Mouse (Mus musculus) brown adipose tissue, adult 24 weeks (tissue): ENCODE measurements around the gene Zfp574. TPM values are rescaled to one million over a fixed set of nuclear protein-coding genes. Genes with fewer than 3 reads are reported as not detected.

Experiments
- H3K27ac ChIP-seq: fragments of 200-500 bp; replicated peaks from 2 replicates; pipeline ENCODE4 v1.5.1; 2012; ENCODE audit warnings: low read depth, mild to moderate bottlenecking, low read length
- H3K4me1 ChIP-seq: fragments of 200-500 bp; 2 replicates; pipeline ENCODE4 v1.6.1; 2012; ENCODE audit warnings: low read length, mixed read lengths; ENCODE audit not compliant: control insufficient read depth, insufficient read depth, insufficient read length
- H3K4me3 ChIP-seq: fragments of 200-500 bp; 2 replicates; pipeline ENCODE4 v1.5.1; 2012; ENCODE audit warnings: low read depth, mild to moderate bottlenecking, low read length, moderate library complexity; ENCODE audit not compliant: insufficient read depth
- polyA plus RNA-seq: library from polyadenylated mRNA; stranded (reverse); fragments of >200 nt; gene quantifications from 2 replicates; pipeline ENCODE4 v1.2.4, GENCODE M21; 2012; ENCODE audit not compliant: missing spikeins, insufficient read depth, insufficient read length

Zfp574 gene
- polyA plus RNA-seq, 1 experiment, result 7.6 TPM

- H3K4me1 ChIP-seq, result no peaks in the 10 kb centered on the region
- no peak overlapping the region for H3K27ac ChIP-seq
- H3K4me3 ChIP-seq, result no peak overlapping the region
Observed at GRCm38 (mm10) chr7:25058836-25059235, 13.5 kb upstream of the Zfp574 start.

DNA sequence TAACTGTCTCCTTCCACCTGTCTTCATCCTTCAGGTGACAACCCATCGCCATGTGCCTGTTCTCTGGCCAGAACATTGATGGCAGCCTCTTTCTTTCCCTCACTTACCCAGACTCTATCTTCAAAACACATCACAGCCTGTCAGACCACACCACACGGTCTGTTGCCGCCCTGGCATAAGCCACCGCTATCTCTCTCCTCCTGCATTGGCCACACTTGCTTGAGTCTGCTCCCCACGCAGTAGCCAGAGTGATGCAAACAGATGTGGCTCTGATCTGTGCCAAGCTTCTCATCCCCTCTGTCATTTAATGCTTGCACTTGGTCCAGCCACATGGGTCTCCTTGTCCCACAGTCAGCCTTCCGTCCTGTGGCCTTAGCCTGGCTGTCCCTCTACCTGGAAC, 9.0 kb upstream of the Zfp574 start:
- Histone ChIP-seq H3K4me3 (no peak overlapping the region), H3K27ac (no peak overlapping the region), H3K4me1 (0 out of 2 replicates have a peak, but pooled peaks cover 2% of the 10 kb centered on the region)

GRCm38 (mm10) chr7:25063900-25064299, 8.5 kb upstream of the Zfp574 start:
- Histone ChIP-seq H3K4me1 (0 out of 2 replicates have a peak, but pooled peaks cover 2% of the 10 kb centered on the region), H3K27ac (no peak overlapping the region), H3K4me3 (no peak overlapping the region)

DNA sequence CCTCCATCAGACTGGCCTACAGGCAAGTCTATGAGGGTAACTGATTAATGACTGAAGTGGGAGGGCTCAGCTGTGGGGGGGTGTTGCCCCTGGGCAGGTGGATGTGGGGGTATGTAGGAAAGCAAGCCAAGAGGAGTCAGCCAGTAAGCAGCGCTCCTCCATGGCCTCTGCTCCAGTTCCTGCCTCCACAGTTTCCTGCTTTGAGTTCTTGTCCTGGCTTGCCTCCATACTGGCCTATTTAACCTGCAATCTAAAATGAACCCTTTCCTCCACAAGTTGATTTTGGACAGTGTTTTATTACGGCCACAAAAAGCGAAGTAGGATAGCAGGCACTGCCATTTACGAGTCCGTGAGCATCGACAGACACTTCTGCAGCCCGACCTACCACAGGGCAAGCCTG, 5.0 kb upstream of the Zfp574 start:
- H3K4me1 ChIP-seq, result peaks cover 6% of the 10 kb centered on the region; the same call in 1 of the 2 replicates
- no peak overlapping the region for H3K27ac ChIP-seq
- no peak overlapping the region for H3K4me3 ChIP-seq

DNA sequence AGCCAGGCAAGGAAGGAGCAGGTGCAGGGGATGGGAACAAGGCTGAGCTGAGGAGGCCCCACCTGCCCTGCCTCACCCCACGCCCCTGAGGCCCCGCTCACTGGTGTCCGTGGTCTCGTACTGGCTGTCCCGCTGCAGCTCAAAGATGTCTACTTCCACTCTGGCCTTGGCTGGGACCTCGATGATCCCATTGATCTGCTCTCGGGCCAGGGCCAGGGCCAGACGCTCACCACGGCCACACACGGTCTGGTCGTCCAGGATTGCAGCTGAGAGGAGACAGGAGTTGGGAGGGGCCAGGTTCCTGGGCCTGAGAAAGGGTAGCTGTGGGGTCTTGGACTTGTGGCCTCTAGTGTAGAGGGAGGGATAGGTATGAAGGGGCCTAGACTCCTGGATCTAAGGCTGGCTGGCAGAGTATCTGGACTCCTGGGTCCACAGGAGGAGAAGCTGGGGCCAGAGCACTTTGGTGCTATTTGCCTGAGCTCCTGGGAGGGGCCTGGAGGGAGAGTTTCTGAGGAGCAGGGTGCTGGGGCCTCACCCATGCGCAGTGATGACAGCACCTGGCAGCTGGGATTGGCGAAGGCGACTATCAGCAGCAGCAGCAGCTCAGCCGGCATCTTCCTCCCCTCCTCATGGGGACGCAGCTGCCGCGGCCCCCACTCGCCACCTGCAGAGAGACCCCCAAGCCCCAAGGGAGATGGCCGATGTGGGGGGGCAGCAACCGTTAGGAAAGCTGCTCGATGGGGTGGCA, 4.3 kb upstream of the Zfp574 start:
- no peak overlapping the region for H3K4me3 ChIP-seq
- H3K27ac ChIP-seq, result no peak overlapping the region
- peaks cover 6% of the 10 kb centered on the region for H3K4me1 ChIP-seq

DNA sequence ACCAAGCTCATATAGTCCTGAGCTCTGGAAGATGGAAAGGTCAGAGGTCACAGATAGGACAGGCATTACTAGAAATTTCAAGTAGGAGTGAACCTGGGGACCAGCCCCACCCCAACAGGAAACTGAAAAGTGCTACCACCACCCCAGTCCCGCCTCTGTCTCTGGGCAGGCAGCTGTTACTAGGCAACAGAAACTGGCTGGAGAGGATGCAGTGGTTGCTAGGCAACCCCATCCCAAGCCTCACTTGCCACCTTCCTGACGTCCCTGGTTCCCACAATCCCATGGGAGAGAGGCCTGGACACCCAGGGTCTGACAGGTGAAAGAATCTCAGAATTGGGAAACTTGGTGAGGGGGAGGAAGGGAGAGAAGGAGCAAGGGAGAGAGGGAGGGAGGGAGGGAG, 3.6 kb upstream of the Zfp574 start:
- Histone ChIP-seq H3K4me3 (no peak overlapping the region), H3K27ac (no peak overlapping the region)

GRCm38 (mm10) chr7:25072716-25073390, 486 bp downstream of the Zfp574 start:
- Histone ChIP-seq H3K27ac (no peak overlapping the region), H3K4me3 (peak overlapping the region; percentile 50), H3K4me1 (peaks cover 8% of the 10 kb centered on the region)

More for the DNA sequence above, 3.6 kb upstream of the Zfp574 start:
- H3K4me1 ChIP-seq, result peaks cover 6% of the 10 kb centered on the region

- Histone ChIP-seq H3K4me1 (peaks cover 14% of the 10 kb centered on the region), H3K4me3 (no peak overlapping the region), H3K27ac (no peak overlapping the region)
Observed at GRCm38 (mm10) chr7:25073924-25074323, 1.6 kb downstream of the Zfp574 start.

DNA sequence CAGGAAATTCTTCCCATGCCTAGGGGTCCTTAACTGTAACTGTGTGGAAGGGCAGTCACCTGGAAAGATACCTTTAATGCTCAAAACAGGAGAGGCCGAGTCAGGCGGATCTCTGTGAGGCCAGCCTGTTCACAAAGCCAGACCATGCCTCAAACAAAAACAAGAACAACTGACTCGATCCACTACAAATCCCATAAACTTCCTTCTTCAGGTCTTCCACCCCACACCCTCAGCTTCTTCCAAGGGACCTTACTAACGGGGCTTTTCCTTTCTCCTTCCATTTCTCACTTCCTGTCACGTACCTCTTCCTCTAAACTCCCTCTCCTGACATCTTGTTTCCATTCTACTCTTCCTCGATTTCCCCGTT, 3.9 kb downstream of the Zfp574 start:
- H3K27ac ChIP-seq, result peak overlapping the region; percentile 89

DNA sequence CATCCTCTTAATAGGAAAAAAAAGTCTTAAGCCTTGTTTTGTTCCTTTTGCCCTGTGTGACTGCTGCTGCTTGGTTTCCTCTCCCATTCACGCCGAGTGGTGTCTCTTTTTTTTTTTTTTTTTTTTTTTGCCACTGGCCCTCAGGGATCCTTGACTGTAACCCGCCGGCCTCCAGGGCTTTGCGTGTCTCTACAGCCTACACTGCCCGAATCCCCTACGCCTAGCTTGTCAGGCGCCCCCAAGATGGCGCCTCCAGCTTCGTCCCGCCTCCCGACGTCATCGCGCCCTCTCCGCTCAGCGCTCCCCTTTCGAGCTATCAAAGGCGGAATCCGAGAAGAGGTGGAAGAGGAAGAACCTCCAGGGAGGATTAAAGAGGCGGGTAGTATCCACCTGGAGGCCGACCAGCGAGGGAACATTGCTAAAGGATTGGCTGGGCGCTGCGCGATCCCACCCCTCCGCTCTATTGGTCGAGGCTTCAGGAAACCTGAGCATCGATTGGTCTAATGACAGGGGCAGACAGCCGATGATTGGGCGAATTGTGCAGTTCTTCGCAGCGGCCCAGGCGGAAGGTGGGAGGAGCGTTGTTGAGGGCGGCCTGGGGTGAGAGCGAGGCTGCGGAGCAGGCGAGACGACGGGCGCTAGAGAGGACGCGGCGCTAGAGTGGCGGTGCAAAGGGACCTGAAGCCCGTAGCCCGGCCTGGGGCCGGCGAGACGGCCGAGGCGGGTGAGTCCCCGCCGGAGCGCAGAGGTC, 4.5 kb downstream of the Zfp574 start:
- Histone ChIP-seq H3K27ac (peak overlapping the region; percentile 89), H3K4me1 (peaks cover 11% of the 10 kb centered on the region), H3K4me3 (peak overlapping the region; percentile 71)

More for the DNA sequence above, 3.9 kb downstream of the Zfp574 start:
- peak overlapping the region; percentile 68 for H3K4me3 ChIP-seq
- H3K4me1 ChIP-seq, result peaks cover 11% of the 10 kb centered on the region

DNA sequence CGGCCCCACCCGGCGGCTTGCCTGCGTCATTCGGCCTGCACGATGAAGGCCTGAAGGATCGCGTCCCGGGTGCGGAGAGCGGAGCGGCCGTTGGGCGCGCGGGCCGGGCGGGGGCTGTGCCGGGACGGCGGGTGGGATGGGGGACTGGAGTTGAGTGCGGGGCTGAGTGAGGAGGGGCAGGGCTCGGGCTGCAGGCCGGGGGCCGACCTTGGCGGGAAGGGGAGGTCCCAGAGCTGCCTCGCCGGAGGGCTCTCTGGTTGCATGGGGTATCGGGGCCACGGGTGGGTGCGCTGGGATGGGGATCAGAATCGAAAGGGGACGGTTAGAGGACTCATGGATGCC, 5.0 kb downstream of the Zfp574 start:
- H3K27ac ChIP-seq, result 0 out of 2 replicates have a peak overlapping the region, but pooled peaks have one; percentile 22
- H3K4me3 ChIP-seq, result peak overlapping the region; percentile 71
- peaks cover 11% of the 10 kb centered on the region for H3K4me1 ChIP-seq

- H3K27ac ChIP-seq, result no peak overlapping the region
- peaks cover 11% of the 10 kb centered on the region; the same call in 1 of the 2 replicates for H3K4me1 ChIP-seq
- H3K4me3 ChIP-seq, result no peak overlapping the region
Observed at GRCm38 (mm10) chr7:25079496-25080026, 7.2 kb downstream of the Zfp574 start.

DNA sequence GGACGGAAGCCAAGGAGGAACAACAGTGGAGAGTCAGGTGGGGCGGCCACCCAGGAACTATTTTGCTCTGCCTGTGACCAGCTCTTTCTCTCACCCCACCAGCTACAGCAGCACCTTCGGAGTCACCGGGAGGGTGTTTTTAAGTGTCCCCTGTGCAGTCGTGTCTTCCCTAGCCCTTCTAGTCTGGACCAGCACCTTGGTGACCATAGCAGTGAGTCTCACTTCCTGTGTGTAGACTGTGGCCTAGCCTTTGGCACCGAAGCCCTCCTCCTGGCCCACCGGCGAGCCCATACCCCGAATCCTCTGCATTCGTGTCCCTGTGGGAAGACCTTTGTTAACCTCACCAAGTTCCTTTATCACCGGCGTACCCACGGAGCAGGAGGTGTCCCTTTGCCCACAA, 8.1 kb downstream of the Zfp574 start:
- H3K4me3 ChIP-seq, result no peak overlapping the region
- H3K4me1 ChIP-seq, result peaks cover 15% of the 10 kb centered on the region; the same call in 1 of the 2 replicates
- no peak overlapping the region for H3K27ac ChIP-seq

DNA sequence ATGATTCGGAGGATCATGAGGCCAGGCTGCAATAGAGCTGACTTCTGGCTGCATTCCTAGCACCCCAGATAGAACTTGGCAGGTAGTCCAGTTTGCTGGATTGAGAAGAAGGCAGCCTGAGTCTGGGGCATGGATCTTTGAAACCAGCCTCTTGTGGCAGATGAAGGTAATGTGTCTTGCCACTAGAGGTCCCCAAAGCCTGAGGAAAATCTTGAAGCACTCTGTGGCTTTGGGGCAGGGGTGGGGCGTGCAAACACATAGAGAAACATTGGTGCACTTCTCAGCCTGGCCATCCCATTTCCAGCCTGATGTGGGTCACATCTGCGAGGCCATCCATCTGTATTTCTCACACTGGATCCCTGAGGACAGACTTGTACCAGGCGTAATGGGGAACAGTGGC, 10.1 kb downstream of the Zfp574 start:
- no peak overlapping the region for H3K27ac ChIP-seq
- peaks cover 11% of the 10 kb centered on the region; the same call in 1 of the 2 replicates for H3K4me1 ChIP-seq
- H3K4me3 ChIP-seq, result no peak overlapping the region

GRCm38 (mm10) chr7:25084621-25085020, 12.3 kb downstream of the Zfp574 start:
- Histone ChIP-seq H3K27ac (peak overlapping the region; percentile 39; the same call in 1 of the 2 replicates), H3K4me3 (no peak overlapping the region), H3K4me1 (peaks cover 3% of the 10 kb centered on the region; the same call in 1 of the 2 replicates)
